Mouse (Mus musculus) retina, embryonic 14.5 days (tissue): Measurements from ENCODE around the gene Trim66.

Experiments used
- DNase-seq: peaks from one replicate; pipeline ENCODE4 v3.0.0-alpha.2; 2015; ENCODE audit warnings: low spot score

The Trim66 gene

GRCm38 (mm10) chr7:109454856-109455255 is 53.1 kb downstream of the Trim66 start:
- no peak for DNase-seq

GRCm38 (mm10) chr7:109448060-109448459 is 59.9 kb downstream of the Trim66 start:
- DNase-seq, result no peak

- DNase-seq, result peak; percentile 83
These were observed 62.9 kb downstream of the Trim66 start for GRCm38 (mm10) chr7:109445012-109445411.

- DNase-seq, result no peak
These were observed 65.2 kb downstream of the Trim66 start for GRCm38 (mm10) chr7:109442739-109443138.

GRCm38 (mm10) chr7:109440697-109441269 is 67.2 kb downstream of the Trim66 start:
- peak; percentile 47 for DNase-seq

- DNase-seq, result peak; percentile 84
These were observed 68.9 kb downstream of the Trim66 start, which contains the start of gene Stk33 for GRCm38 (mm10) chr7:109438781-109439591. Gene Stk33, minus strand, starts transcription at chr7:109439081.

- DNase-seq, result peak; percentile 87
These were observed 83.3 kb downstream of the Trim66 start for GRCm38 (mm10) chr7:109424422-109425159.

GRCm38 (mm10) chr7:109422803-109423202 is 85.1 kb downstream of the Trim66 start:
- no peak for DNase-seq

GRCm38 (mm10) chr7:109405491-109405890 is 102.4 kb downstream of the Trim66 start:
- peak; percentile 54 for DNase-seq

GRCm38 (mm10) chr7:109399299-109399698 is 108.6 kb downstream of the Trim66 start:
- DNase-seq, result no peak
